Mouse (Mus musculus) cerebellum, postnatal 14 days (tissue): ENCODE results near the gene Stk11ip.

ENCODE experiments used
- DNase-seq, 2 experiments: peaks; one replicate each; pipeline ENCODE4 v3.0.0; 2021; ENCODE audit warnings: mixed read lengths in 2 of 2

The Stk11ip gene

DNA sequence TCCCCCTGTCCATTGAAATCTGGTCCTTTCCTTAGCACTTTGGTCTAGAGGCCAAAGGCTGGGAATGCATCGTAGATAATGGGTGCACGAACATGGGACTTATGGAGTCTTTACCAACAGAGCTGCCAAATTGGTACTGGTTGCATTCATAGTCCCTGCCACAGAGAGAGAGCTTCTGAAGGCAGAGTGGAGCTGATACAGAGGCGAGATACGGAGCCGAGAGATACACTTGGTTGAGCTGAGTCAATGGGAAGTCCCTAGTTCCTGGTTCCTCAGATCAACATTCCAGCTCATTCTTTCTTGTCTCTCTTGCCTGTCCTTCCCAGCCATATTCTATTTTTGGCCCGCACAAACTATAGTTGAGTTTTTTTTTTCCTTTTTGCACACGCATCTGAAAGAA lies 52.4 kb downstream of the Stk11ip start:
- no peak for DNase-seq

GRCm38 (mm10) chr1:75574476-75575310 lies 53.4 kb downstream of the Stk11ip start:
- DNase-seq: peak in 1 of 2 experiments; percentile 68

DNA sequence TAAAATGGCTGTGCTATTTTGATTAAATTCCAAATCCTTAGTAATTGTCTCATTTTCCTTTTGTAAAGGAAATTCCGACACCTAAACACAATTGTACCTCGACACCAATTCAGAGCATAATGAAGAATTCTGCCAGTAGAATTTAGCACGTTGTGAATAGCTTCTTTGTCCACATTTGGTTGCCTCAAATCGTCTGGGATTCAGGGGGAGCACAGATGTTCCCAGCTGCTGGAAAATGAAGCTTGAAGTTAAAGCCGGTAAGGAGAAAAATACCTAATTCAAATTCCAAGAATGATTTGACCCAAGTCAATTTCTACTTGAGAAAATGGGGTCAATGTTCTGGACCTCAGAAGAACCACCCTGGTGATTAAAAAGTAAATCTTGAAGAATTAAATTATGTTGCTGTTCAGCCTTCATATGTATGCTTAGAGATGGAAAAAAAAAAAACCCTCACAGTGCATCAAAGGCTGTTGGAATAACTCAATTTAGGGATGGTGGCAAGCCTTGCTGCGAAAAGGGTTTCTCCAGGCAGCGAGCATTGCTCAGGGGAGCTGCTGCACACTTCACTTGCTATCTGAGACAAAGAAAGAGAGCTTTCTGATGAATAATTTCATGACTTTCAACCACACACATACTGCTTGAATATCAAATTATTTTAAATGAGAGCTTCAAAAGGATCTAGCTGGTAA lies 60.8 kb downstream of the Stk11ip start:
- no peak for DNase-seq

- no peak for DNase-seq
These were observed 61.3 kb downstream of the Stk11ip start for GRCm38 (mm10) chr1:75582625-75582956.

DNA sequence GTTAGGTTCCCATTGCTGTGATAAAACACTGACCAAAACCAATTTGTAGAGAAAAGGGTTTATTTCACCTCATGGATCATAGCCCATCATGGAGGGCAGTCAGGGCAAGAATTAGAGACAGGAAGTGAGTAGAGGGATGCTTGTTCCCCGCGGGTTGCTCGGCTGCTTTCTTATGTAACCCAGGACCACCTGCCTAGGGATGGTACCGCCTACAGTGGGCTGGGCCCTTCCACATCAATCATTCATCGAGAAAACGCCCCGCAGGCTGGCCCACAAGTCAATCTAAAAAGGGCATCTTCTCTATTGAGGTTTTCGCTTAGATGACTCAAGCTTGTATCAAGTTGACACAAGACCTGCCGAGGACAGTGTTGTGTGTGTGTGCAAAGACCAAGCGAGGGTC lies 61.7 kb downstream of the Stk11ip start:
- no peak for DNase-seq

GRCm38 (mm10) chr1:75586791-75587190 lies 65.5 kb downstream of the Stk11ip start:
- no peak for DNase-seq
